In the genomic region with DNA sequence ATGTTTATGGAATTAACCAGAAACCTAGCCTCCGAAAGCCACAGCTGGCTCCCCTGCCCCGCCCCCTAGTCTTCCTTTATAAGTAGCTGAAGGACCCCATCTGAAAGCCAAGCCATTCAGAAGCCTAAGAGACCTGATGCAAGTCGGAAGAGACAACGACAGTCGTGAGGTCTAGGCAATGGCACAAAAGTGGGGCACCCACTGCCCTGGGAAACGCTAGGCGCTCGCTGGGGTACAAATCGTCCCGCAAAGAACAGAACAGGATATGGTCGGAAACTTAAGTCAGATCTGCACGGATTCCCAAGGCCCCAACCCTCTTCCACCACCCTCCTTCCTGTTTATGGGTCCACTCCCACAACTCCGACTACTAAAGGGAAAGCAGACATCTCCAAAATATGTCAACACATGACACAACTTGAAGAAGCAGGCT, we compare ENCODE assay signal across 8 mouse cellular contexts. TPM values are rescaled to one million over a fixed set of nuclear protein-coding genes. Genes with fewer than 3 reads are reported as not detected.
DNase-seq lines count a peak whose midpoint lies in the region; ATAC-seq and TF ChIP-seq lines count a peak whose summit lies in the region.

No protein-coding gene starts in this region.

- intact Hi-C loops in left cerebral cortex, postnatal 10 days (cut with DNase I), result loop anchor here (5.0 to 10.0 kb wide), 5 partner anchors 39 to 154 kb away; no protein-coding TSS in a partner anchor

- no peak for TF ChIP-seq POLR2A in liver, adult 2 months (IDR thresholded peaks at IDR 0.05; ENCODE audit: extremely low read depth, insufficient read depth, low read length)

- no peaks in the 10 kb centered on the region for H3K27me3 ChIP-seq in liver, adult 2 months (ENCODE audit: control insufficient read depth, insufficient read depth, low read length)
- H3K27me3 ChIP-seq in liver, embryonic 13.5 days, result no peaks in the 10 kb centered on the region
- no peaks in the 10 kb centered on the region for H3K27me3 ChIP-seq in stomach, embryonic 14.5 days (ENCODE audit: control insufficient read depth, insufficient read depth, low read length)

- ATAC-seq in granulocyte monocyte progenitor cell, adult 5-6 weeks (replicated peaks; ENCODE audit: poor library complexity, severe bottlenecking), result peak; percentile 30
- peak; percentile 19 for ATAC-seq in liver, embryonic 13.5 days (ENCODE audit: low read depth)
- ATAC-seq in stomach, embryonic 14.5 days (ENCODE audit: insufficient number of reproducible peaks, insufficient read depth, low FRiP score, low read depth), result peak; percentile 16

- peak overlapping the region; percentile 97 for H3K4me3 ChIP-seq in liver, adult 2 months (ENCODE audit: insufficient read depth, low read depth, low read length)
- H3K4me3 ChIP-seq in brown adipose tissue, adult 24 weeks (ENCODE audit: insufficient read depth, low read depth, low read length), result peak overlapping the region; percentile 100
- H3K4me3 ChIP-seq in liver, embryonic 13.5 days (replicated peaks), result peak overlapping the region; percentile 90
- H3K4me3 ChIP-seq in stomach, embryonic 14.5 days (ENCODE audit: low read depth, low read length), result peak overlapping the region; percentile 90

- H3K36me3 ChIP-seq in liver, adult 2 months (ENCODE audit: control insufficient read depth, insufficient read depth, low read length), result no peaks in the 10 kb centered on the region
- H3K36me3 ChIP-seq in liver, embryonic 13.5 days, result no peaks in the 10 kb centered on the region
- no peaks in the 10 kb centered on the region for H3K36me3 ChIP-seq in stomach, embryonic 14.5 days (ENCODE audit: control insufficient read depth, insufficient read depth, low read length)

- H3K4me2 ChIP-seq in liver, embryonic 13.5 days, result peak overlapping the region; percentile 95
- peak overlapping the region; percentile 72 for H3K4me2 ChIP-seq in stomach, embryonic 14.5 days (replicated peaks; ENCODE audit: low read depth, low read length)

- 11% methylated on average over 13 of the region's 13 CpGs for WGBS in liver, adult 2 months
- WGBS in liver, embryonic 13.5 days (ENCODE audit: insufficient replicate concordance), result 4% methylated on average over 13 of the region's 13 CpGs
- WGBS in stomach, embryonic 14.5 days, result 5% methylated on average over 13 of the region's 13 CpGs

- H3K9me3 ChIP-seq in liver, embryonic 13.5 days (replicated peaks), result no peaks in the 10 kb centered on the region
- no peaks in the 10 kb centered on the region for H3K9me3 ChIP-seq in stomach, embryonic 14.5 days (ENCODE audit: control insufficient read depth, low read depth, low read length)

- H3K9ac ChIP-seq in liver, adult 2 months (ENCODE audit: low read depth, low read length), result peak overlapping the region; percentile 98
- H3K9ac ChIP-seq in liver, embryonic 13.5 days, result peak overlapping the region; percentile 87
- peak overlapping the region; percentile 83 for H3K9ac ChIP-seq in stomach, embryonic 14.5 days (replicated peaks; ENCODE audit: low read depth, low read length)

- peak overlapping the region; percentile 87 for H3K27ac ChIP-seq in liver, adult 2 months (replicated peaks; ENCODE audit: insufficient read depth, low read depth, low read length)
- peak overlapping the region; percentile 89 for H3K27ac ChIP-seq in brown adipose tissue, adult 24 weeks (replicated peaks; ENCODE audit: low read depth, low read length)
- peak overlapping the region; percentile 88 for H3K27ac ChIP-seq in liver, embryonic 13.5 days
- peak overlapping the region; percentile 91 for H3K27ac ChIP-seq in stomach, embryonic 14.5 days (ENCODE audit: low read length)

- TF ChIP-seq CTCF in liver, adult 2 months (IDR thresholded peaks at IDR 0.05; ENCODE audit: low read depth, low read length), result no peak

- H3K79me2 ChIP-seq in liver, adult 2 months (ENCODE audit: control insufficient read depth, insufficient read depth, low read length), result peaks cover 26% of the 10 kb centered on the region

- peaks cover 20% of the 10 kb centered on the region; the same call in 1 of the 2 replicates for H3K4me1 ChIP-seq in liver, adult 2 months (ENCODE audit: control insufficient read depth, insufficient read depth, low read length)
- peaks cover 16% of the 10 kb centered on the region for H3K4me1 ChIP-seq in brown adipose tissue, adult 24 weeks (ENCODE audit: control insufficient read depth, insufficient read depth, insufficient read length, low read length)
- H3K4me1 ChIP-seq in liver, embryonic 13.5 days (replicated peaks), result peaks cover 52% of the 10 kb centered on the region
- peaks cover 14% of the 10 kb centered on the region; the same call in 1 of the 2 replicates for H3K4me1 ChIP-seq in stomach, embryonic 14.5 days (ENCODE audit: control insufficient read depth, insufficient read depth, low read length)

- DNase-seq in liver, adult 2 months (ENCODE audit: extremely low read depth, low read depth, low spot score), result peak; percentile 55
- no peak for DNase-seq in liver
- peak; percentile 18 for DNase-seq in liver, embryonic 13.5 days
- DNase-seq in left cerebral cortex, postnatal 10 days (ENCODE audit: extremely low spot score in 1 of 2, low spot score in 2 of 2), result no peak
- no peak for DNase-seq in adrenal gland, adult (ENCODE audit: inconsistent age in 2 of 2, low spot score in 1 of 2)

RNA-seq across cellular contexts. Expression of a gene that starts 1.3 kb away (rescaled TPM):
- total RNA-seq in liver, adult 2 months (2014; rRNA removed), result 6.1 and 6.5 TPM in 2 replicates
- polyA plus RNA-seq in liver, adult 2 months (2012; rRNA removed), result 1.9 and 2.7 TPM in 2 replicates
- 3.8 and 7.1 TPM in 2 replicates for polyA plus RNA-seq in brown adipose tissue, adult 24 weeks (2012; ENCODE audit: insufficient read depth, insufficient read length, missing spikeins)
- total RNA-seq in granulocyte monocyte progenitor cell, adult 5-6 weeks (2014; fragmentation: Nextera tagmentation), result 11.3 and 12.1 TPM in 2 replicates
- 12.3 and 12.4 TPM in 2 replicates for total RNA-seq in granulocyte monocyte progenitor cell, adult 5-6 weeks (2017)
- polyA plus RNA-seq in liver, embryonic 13.5 days (2015; fragmentation: Nextera tagmentation; extraction: Ambion mirVana), result 4.3 and 5.3 TPM in 2 replicates
- 16.0 and 16.5 TPM in 2 replicates for polyA plus RNA-seq in stomach, embryonic 14.5 days (2014; fragmentation: Nextera tagmentation; extraction: Ambion mirVana)
- 10 to 100 TPM; 28.6 to 52.3 TPM for total RNA-seq in left cerebral cortex, postnatal 10 days (2021)

Comparison
In these comparisons a context has a peak if more than half of its experiments do, and no peak if none do; other contexts are left out.
1. DNase-seq: peak in liver, adult 2 months (single experiment) and liver, embryonic 13.5 days (single experiment); none in liver (single experiment), left cerebral cortex, postnatal 10 days (0 of 2) and adrenal gland, adult (0 of 2).
2. Peak in every context shown above with its lines, with median percentiles within 50 percentile points of each other: H3K27ac ChIP-seq, H3K4me3 ChIP-seq, H3K9ac ChIP-seq and ATAC-seq.